Mouse (Mus musculus) E14TG2a.4 (cell line): ENCODE data around the gene Fam171a1.

ENCODE experiments used
- CTCF ChIP-seq: conservative IDR thresholded peaks from 2 replicates; pipeline ENCODE4 v1.5.1; 2014; ENCODE audit warnings: low read length
- NANOG ChIP-seq: IDR thresholded peaks from 2 replicates; pipeline ENCODE4 v1.6.1; 2014; ENCODE audit warnings: borderline replicate concordance, low read length, mixed read lengths
- POU5F1 ChIP-seq: IDR thresholded peaks from 2 replicates; pipeline ENCODE4 v1.6.1; 2014; ENCODE audit warnings: low read length, borderline replicate concordance

GRCm38 (mm10) chr2:3163501-3164076 lies 49.6 kb downstream of the Fam171a1 start:
- TF ChIP-seq CTCF (no peak), POU5F1 (no peak), NANOG (no peak)
